Mouse (Mus musculus) limb, embryonic 10.5 days (tissue): Measurements from ENCODE around the gene Slc5a3. TPM values are rescaled to one million over a fixed set of nuclear protein-coding genes. Genes with fewer than 3 reads are reported as not detected.
A peak's percentile ranks its signal among the peaks of the same experiment; 100 is the strongest.

Source experiments
- DNase-seq: peaks from one replicate; pipeline ENCODE4 v3.0.0-alpha.2; 2017; ENCODE audit warnings: low spot score
- H3K27ac ChIP-seq: fragments of 300-500 bp; sonication (generic); 2 replicates; pipeline ENCODE4 v1.5.1; 2016; ENCODE audit warnings: mild to moderate bottlenecking
- H3K27me3 ChIP-seq: fragments of 300-500 bp; sonication (generic); 2 replicates; pipeline ENCODE4 v1.6.1; 2016; ENCODE audit warnings: low read depth, mild to moderate bottlenecking; ENCODE audit not compliant: poor library complexity, severe bottlenecking
- H3K36me3 ChIP-seq: fragments of 300-500 bp; sonication (generic); 2 replicates; pipeline ENCODE4 v1.6.1; 2016; ENCODE audit warnings: mild to moderate bottlenecking, moderate library complexity
- H3K4me1 ChIP-seq: fragments of 300-500 bp; sonication (generic); 2 replicates; pipeline ENCODE4 v1.6.1; 2016
- H3K4me3 ChIP-seq: fragments of 300-500 bp; sonication (generic); 2 replicates; pipeline ENCODE4 v1.5.1; 2016; ENCODE audit warnings: mild to moderate bottlenecking, moderate library complexity
- H3K9me3 ChIP-seq: fragments of 300-500 bp; sonication (generic); replicated peaks from 2 replicates; pipeline ENCODE4 v1.6.1; 2016; ENCODE audit warnings: mild to moderate bottlenecking
- WGBS: fragments of 180-500 bp; shearing (Covaris S2); methylation state at CpG from one replicate; pipeline ENCODE4 v1.1.7; 2016; 5-methylcytosine and 5-hydroxymethylcytosine counted together
- polyA plus RNA-seq: library from polyadenylated mRNA; unstranded; fragments of >200 nt; fragmentation: Nextera tagmentation; extraction: Ambion mirVana; gene quantifications from 2 replicates; pipeline ENCODE4 v1.2.1, GENCODE M21; 2016

The Slc5a3 gene
- polyA plus RNA-seq, 1 experiment from 2014 or later = 9.3 TPM

DNA sequence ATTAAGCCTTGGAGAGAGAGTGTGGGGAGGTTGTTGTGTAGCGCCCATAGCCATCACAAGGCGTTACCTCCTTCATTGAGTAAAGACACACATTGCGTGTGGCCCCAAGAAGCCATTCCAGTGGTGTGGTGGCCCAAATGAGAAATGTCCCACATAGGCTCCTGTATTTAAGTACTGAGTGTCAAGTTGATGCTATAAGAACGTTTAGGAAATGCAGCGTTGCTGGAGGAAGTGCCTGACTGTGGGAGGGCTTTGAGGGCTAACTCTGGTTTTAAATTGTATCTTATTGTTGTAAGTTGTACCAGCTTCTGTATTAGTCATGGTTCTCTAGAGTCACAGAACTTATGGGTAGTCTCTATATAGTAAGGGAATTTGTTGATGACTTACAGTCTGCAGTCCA is 49.2 kb downstream of the Slc5a3 start:
- Histone ChIP-seq H3K4me3 (no peak overlapping the region), H3K27ac (no peak overlapping the region), H3K36me3 (peaks cover 10% of the 10 kb centered on the region), H3K4me1 (peaks cover 9% of the 10 kb centered on the region; the same call in 1 of the 2 replicates), H3K9me3 (no peaks in the 10 kb centered on the region), H3K27me3 (peaks cover 1% of the 10 kb centered on the region; the same call in 1 of the 2 replicates)
- WGBS = 92% methylated on average over 5 of the region's 5 CpGs
- DNase-seq = no peak

DNA sequence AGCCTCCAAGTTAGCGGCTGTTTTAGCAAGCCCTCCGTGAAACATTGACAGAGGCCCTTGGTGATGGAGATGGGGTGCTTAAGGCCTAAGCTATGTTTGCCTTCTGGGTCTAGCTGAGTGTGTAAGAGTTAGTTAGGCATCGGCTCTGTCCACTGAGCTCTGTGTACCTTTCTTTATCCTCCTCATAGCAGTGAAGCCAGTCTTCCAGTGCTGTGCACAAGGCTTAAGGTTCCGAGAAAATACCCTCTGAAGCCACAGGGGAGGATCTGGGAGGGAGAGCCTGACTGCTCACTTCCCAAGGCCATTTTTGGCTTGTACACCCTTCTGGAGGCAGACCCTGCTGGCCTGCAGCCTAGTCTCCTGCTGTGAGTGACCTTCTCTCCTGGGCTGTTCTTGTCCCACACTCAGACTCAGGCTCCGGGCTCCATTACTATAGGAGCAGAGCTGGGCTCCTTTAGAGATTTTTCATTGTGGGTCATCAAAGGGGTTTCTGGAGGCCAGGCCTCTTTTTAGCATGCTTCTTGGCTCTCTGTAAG is 56.7 kb downstream of the Slc5a3 start:
- H3K27ac ChIP-seq = 0 out of 2 replicates have a peak overlapping the region, but pooled peaks have one; percentile 15

DNA sequence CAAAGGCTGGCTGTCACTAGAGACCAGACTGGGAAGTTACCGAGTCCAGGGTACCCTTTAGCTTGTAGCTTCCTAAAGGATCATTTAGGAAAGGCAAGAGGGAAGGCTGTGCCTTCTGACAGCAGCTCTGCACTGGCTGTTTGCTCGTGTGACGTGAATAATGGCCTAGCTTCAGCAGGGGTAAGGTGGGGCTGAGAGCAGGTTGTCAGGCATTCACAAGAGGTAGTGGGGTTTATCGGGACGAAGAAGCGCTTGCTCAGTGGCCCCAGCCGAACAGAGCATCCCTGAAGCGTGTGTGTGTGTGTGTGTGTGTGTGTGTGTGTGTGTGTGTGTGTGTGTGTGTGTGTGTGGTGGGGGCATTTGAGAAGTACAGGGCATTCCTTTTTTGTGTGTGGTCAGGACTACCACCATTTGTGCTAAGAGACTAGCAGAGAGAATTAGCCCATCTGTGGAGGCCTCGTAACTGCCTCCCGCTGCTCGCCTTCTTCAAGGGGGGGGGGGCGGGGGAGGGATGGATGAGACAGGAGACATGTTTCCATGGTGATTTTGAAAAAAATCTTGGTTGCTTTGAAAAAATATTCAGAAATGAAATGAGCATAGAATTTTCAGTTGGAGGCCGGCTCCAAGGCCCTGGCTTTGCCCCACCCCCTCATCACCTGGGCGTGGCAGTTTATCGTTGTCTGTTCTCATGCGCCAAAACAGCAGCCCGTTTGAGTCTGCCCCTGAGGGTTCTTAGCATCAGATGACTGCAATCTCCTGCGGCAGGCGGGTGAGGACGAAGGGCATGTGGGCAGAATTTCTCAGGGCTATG is 57.7 kb downstream of the Slc5a3 start:
- 35% methylated on average over 20 of the region's 20 CpGs for WGBS
- H3K27ac ChIP-seq = no peak overlapping the region

More for the DNA sequence above, 56.7 kb downstream of the Slc5a3 start:
- DNase-seq = no peak
- H3K27me3 ChIP-seq = no peaks in the 10 kb centered on the region
- 88% methylated on average over 5 of the region's 5 CpGs for WGBS
- peaks cover 22% of the 10 kb centered on the region for H3K4me1 ChIP-seq
- H3K9me3 ChIP-seq = no peaks in the 10 kb centered on the region
- no peak overlapping the region for H3K4me3 ChIP-seq
- peaks cover 16% of the 10 kb centered on the region for H3K36me3 ChIP-seq

DNA sequence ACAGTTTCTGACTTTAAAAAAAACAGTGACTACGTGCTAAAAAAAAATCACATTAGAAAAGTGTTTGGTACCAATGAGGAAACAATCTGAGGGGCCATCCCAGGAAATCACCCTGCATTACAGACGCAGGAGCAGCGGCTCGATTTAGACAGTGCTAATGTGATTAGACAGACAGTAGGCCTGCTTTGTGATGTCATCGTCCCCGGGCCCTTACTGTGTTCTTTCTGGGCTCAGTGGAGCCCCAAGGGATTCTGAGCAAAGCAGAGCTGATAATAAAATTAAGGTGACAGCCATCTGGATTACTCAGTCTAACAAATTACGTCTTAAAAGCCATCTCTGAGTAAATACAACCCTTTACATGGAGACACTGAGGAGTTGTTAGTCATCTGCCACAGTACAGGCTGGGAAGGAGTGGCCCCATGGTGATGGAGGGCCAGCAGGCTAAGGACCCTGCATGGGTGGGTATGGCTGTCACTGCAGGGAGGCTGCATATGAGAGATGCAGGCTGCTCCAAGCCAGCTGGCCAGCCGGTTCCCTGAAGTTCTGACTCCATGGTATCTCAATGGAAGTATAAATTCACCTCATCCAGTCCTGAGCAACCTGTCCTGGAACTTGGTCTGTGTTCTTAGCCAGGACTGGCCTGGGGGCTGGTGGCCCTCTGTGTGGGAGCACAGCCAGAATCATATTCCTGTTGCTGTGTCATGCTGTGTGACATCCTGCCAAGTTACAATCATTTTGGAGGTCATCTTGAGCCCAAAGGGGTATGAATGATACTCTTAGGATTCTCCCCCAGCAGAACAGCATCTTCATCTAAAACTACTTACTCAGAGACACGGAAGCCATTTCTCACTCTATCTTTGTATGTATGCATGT is 59.5 kb downstream of the Slc5a3 start:
- no peak overlapping the region for H3K27ac ChIP-seq
- H3K36me3 ChIP-seq = peaks cover 7% of the 10 kb centered on the region
- no peak for DNase-seq
- WGBS = 72% methylated on average over 9 of the region's 9 CpGs
- no peaks in the 10 kb centered on the region for H3K27me3 ChIP-seq
- H3K4me1 ChIP-seq = peaks cover 22% of the 10 kb centered on the region
- H3K4me3 ChIP-seq = no peak overlapping the region
- no peaks in the 10 kb centered on the region for H3K9me3 ChIP-seq

More for the DNA sequence above, 57.7 kb downstream of the Slc5a3 start:
- H3K36me3 ChIP-seq = peaks cover 13% of the 10 kb centered on the region
- H3K4me1 ChIP-seq = peaks cover 22% of the 10 kb centered on the region
- H3K4me3 ChIP-seq = 0 out of 2 replicates have a peak overlapping the region, but pooled peaks have one; percentile 5
- no peaks in the 10 kb centered on the region for H3K27me3 ChIP-seq
- DNase-seq = no peak
- H3K9me3 ChIP-seq = no peaks in the 10 kb centered on the region

DNA sequence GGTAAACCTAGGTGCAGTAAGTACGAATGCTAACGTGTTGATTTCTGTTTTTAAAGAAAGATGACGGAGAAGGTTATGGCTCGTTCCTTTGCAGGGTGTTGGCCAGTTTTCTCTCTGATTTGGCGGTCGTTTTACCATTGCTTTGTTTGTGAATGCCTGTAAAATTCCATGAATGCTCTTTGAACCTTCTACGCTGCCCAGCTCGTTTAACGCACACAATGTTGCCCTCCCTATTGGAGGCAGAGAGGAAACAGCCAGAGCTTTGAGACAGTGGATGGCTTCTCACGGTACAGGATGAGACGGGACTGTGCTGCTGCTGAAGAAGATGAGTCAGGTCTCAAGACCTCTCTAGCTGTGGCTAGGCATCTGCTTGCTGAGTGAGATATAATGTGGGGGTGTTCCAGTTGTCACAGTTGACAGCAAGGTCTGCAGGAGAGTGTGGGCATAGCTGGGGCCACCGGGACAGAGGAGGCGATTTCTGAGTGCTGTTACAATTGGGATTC is 60.9 kb downstream of the Slc5a3 start:
- H3K27ac ChIP-seq = no peak overlapping the region
- no peak overlapping the region for H3K4me3 ChIP-seq
- no peaks in the 10 kb centered on the region for H3K9me3 ChIP-seq
- no peaks in the 10 kb centered on the region for H3K27me3 ChIP-seq
- 76% methylated on average over 13 of the region's 13 CpGs for WGBS
- DNase-seq = no peak
- H3K4me1 ChIP-seq = peaks cover 22% of the 10 kb centered on the region
- no peaks in the 10 kb centered on the region for H3K36me3 ChIP-seq

DNA sequence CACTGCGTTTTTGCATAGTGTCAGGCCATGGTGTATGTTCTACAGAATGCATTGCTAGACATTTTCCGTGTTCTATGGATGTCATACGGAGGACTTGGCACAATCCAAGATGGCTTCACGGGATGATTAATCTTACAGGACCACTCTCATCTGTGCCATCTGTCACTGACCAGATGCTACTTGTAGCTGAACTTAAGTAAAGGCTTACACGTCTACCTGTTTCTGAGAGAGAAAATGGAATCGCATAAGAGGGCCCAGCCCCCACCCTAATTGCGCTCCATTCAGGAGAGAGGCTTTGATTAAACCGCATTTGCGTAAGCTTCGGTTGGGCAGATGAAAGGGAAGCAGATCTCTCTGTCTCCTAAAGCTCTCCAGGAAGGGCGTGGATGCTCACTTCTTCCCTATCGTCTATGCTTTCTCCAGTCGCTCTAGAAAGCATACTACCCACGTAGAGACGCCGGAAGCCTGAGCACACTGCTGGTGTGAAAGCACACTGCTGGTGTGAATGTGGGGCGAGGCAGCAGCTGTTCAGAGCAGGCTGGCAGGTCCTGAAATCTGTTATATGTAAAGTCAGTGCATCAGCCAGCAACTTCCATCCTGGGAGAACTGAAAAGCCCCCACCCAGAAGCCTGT is 62.9 kb downstream of the Slc5a3 start:
- Histone ChIP-seq H3K9me3 (no peaks in the 10 kb centered on the region), H3K4me1 (peaks cover 8% of the 10 kb centered on the region), H3K27me3 (no peaks in the 10 kb centered on the region), H3K27ac (no peak overlapping the region), H3K4me3 (no peak overlapping the region), H3K36me3 (no peaks in the 10 kb centered on the region)
- no peak for DNase-seq
- WGBS = 72% methylated on average over 17 of the region's 17 CpGs

DNA sequence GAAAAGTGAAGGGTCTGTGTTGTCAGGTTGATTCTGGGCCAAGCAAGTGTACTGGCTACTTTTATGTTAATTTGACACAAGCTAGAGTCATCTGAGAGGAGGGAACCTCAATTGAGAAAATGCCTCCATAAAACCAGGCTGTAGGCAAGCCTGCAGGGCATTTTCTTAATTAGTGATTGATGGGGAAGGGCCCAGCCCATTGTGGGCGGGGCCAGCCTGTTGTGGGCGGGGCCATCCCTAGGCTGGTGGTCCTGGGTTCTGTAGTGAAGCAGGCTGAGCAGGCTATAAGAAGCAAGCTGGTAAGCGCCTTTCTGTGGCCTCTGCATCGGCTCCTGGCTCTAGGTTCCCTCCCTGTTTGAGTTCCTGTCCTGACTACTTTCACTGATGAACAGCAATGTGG is 69.1 kb downstream of the Slc5a3 start:
- Histone ChIP-seq H3K36me3 (no peaks in the 10 kb centered on the region), H3K9me3 (no peaks in the 10 kb centered on the region), H3K4me3 (no peak overlapping the region), H3K27me3 (no peaks in the 10 kb centered on the region), H3K27ac (no peak overlapping the region), H3K4me1 (no peaks in the 10 kb centered on the region)
- DNase-seq = no peak
- WGBS = 52% methylated on average over 4 of the region's 4 CpGs

DNA sequence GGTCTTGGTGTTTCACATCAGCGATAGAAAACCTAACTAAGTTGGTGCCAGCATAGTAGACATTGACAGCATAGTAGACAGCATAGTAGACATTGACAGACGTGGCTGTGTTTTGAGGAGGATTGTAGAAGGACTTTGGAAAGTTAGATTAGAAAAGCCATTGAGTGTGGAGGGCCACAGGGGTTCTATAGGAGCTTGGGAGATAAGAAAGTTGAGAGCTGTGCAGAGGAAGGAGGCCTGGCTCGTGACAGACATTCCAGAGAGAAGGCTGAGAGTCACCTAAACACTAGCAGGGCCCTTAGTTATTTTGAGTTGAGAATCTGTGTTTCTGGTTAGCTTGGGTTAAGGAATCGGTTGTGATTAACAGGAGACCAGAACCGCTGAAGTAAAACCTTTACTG is 69.5 kb downstream of the Slc5a3 start:
- Histone ChIP-seq H3K27me3 (no peaks in the 10 kb centered on the region), H3K36me3 (no peaks in the 10 kb centered on the region), H3K9me3 (no peaks in the 10 kb centered on the region), H3K4me3 (no peak overlapping the region), H3K27ac (no peak overlapping the region), H3K4me1 (no peaks in the 10 kb centered on the region)
- 85% methylated on average over 5 of the region's 5 CpGs for WGBS
- DNase-seq = no peak

DNA sequence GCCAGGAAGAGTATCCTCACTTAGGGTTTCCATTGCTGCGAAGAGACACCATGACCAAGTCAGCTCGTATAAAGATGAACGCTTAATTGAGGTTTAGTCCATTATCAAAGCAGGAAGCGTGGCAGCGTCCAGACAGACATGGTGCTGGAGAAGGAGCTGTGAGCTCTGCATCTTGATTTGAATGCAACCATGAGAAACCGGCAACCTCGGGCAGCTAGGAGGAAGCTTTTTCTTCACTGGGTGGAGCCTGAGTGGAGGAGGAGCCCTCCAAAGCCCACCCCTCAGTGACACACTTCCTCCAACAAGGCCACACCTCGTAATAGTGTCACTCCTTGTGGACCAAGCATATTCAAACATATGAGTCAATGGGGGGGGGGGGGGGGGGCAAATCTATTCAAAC is 71.7 kb downstream of the Slc5a3 start:
- H3K4me1 ChIP-seq = no peaks in the 10 kb centered on the region

DNA sequence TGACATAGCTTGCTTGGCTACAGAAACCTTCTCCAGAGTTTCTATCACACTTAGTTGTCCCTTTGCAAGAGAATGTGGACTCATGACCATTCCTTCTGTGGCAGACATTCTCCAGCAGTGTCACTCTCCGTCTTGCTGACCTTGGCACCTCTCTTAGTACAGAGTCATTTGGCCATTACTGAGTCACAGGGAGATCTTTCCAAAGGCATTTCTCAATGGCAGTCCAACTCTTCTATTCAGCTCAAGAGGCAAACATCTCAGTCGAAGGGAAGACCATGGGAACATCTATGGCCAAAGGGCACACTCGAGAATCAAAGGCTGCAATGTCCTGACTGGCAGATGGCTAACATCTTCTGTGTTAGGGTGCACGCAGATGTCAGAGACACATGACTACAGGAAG is 74.4 kb downstream of the Slc5a3 start:
- Histone ChIP-seq H3K4me3 (no peak overlapping the region), H3K9me3 (no peaks in the 10 kb centered on the region), H3K27me3 (no peaks in the 10 kb centered on the region), H3K4me1 (no peaks in the 10 kb centered on the region), H3K36me3 (no peaks in the 10 kb centered on the region), H3K27ac (no peak overlapping the region)
- no peak for DNase-seq
- WGBS = 86% methylated on average over 4 of the region's 4 CpGs

More for the DNA sequence above, 71.7 kb downstream of the Slc5a3 start:
- Histone ChIP-seq H3K4me3 (no peak overlapping the region), H3K36me3 (no peaks in the 10 kb centered on the region), H3K27ac (no peak overlapping the region), H3K27me3 (no peaks in the 10 kb centered on the region), H3K9me3 (no peaks in the 10 kb centered on the region)
- 93% methylated on average over 8 of the region's 8 CpGs for WGBS
- no peak for DNase-seq

DNA sequence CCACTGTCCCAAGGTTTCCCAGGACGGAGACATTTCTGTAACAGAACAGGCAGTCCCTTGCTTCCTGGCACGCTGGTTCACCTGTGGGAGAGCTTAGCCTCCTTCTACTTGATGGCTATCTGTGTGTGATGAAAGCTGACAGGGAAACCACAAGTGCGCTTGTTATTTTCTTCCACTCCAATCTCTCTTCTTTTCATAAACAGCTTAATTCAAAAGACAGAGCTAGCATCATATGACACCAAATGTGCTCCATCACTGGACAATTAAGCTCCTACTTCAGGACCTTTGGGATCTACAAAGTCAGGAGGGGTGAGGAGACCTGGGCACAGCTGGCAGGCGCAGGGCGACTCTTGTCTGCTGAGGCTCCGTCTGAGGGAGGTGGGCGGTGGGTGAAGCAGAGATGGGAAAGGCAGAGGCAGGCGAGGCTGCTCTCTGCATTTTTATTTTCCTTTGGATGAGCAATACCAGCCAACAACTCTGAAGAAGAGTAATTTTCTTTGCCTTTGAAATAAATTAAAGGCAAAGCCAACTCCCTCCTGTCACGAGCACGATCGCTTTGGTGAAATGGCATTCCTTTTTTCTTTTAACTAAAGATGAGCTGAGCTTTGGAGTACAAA is 76.1 kb downstream of the Slc5a3 start:
- no peaks in the 10 kb centered on the region for H3K27me3 ChIP-seq
- no peak for DNase-seq
- no peak overlapping the region for H3K4me3 ChIP-seq
- 89% methylated on average over 11 of the region's 11 CpGs for WGBS
- no peak overlapping the region for H3K27ac ChIP-seq
- no peaks in the 10 kb centered on the region for H3K9me3 ChIP-seq
- H3K36me3 ChIP-seq = no peaks in the 10 kb centered on the region
- no peaks in the 10 kb centered on the region; the same call in 1 of the 2 replicates for H3K4me1 ChIP-seq

DNA sequence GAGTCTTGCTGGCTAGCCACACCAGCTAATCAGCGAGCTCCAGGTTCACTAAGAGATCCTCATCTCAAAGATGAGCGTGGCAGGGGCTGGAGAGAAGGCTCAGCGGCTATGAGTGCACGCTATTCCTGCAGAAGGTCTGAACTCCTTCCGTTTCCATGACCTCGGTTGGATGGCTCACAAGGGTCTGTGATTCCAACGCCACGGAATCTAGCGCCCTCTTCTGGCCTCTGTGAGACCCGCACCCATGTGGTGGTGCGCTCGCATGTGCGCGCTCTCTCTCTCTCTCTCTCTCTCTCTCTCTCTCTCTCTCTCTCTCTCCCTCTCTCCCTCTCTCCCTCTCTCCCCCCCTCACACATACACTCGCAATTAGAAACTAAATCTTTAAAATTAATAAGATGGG is 78.2 kb downstream of the Slc5a3 start:
- Histone ChIP-seq H3K36me3 (no peaks in the 10 kb centered on the region), H3K4me3 (no peak overlapping the region), H3K9me3 (no peaks in the 10 kb centered on the region), H3K27ac (no peak overlapping the region), H3K4me1 (peaks cover 7% of the 10 kb centered on the region; the same call in 1 of the 2 replicates), H3K27me3 (no peaks in the 10 kb centered on the region)
- 92% methylated on average over 15 of the region's 15 CpGs for WGBS
- no peak for DNase-seq
